Mouse (Mus musculus) liver, embryonic 11.5 days (tissue): Measurements from ENCODE around the gene Cdkn2aipnl. TPM values are rescaled to one million over a fixed set of nuclear protein-coding genes. Genes with fewer than 3 reads are reported as not detected.

Experiments used
- ATAC-seq: fragments of 200-750 bp; cut with Nextera tagmentation; replicated peaks from 2 replicates; pipeline ENCODE4 v1.8.0; 2017; ENCODE audit warnings: moderate number of reproducible peaks, mild to moderate bottlenecking, moderate TSS enrichment, moderate library complexity; ENCODE audit not compliant: low FRiP score
- DNase-seq: peaks from one replicate; pipeline ENCODE4 v3.0.0-alpha.2; 2017; ENCODE audit warnings: low spot score
- H3K27ac ChIP-seq: fragments of 300-500 bp; sonication (generic); 2 replicates; pipeline ENCODE4 v1.5.1; 2014; ENCODE audit warnings: mild to moderate bottlenecking, low read depth, low read length, control low read depth
- H3K27me3 ChIP-seq: fragments of 300-500 bp; sonication (generic); replicated peaks from 2 replicates; pipeline ENCODE4 v1.6.1; 2014; ENCODE audit warnings: low read length, mixed read lengths; ENCODE audit not compliant: control insufficient read depth, insufficient read depth
- H3K36me3 ChIP-seq: fragments of 300-500 bp; sonication (generic); 2 replicates; pipeline ENCODE4 v1.6.1; 2014; ENCODE audit warnings: mild to moderate bottlenecking, low read length, moderate library complexity, mixed read lengths; ENCODE audit not compliant: control insufficient read depth, insufficient read depth
- H3K4me1 ChIP-seq: fragments of 300-500 bp; sonication (generic); replicated peaks from 2 replicates; pipeline ENCODE4 v1.6.1; 2014; ENCODE audit warnings: low read length, mixed read lengths; ENCODE audit not compliant: control insufficient read depth, insufficient read depth
- H3K4me2 ChIP-seq: fragments of 300-500 bp; sonication (generic); 2 replicates; pipeline ENCODE4 v1.6.1; 2014; ENCODE audit warnings: mild to moderate bottlenecking, control low read depth, moderate library complexity
- H3K4me3 ChIP-seq: fragments of 300-500 bp; sonication (generic); 2 replicates; pipeline ENCODE4 v1.5.1; 2014; ENCODE audit warnings: low read depth, low read length, control low read depth
- H3K9ac ChIP-seq: fragments of 300-500 bp; sonication (generic); 2 replicates; pipeline ENCODE4 v1.6.1; 2014; ENCODE audit warnings: low read depth, low read length, control low read depth
- H3K9me3 ChIP-seq: fragments of 300-500 bp; sonication (generic); 2 replicates; pipeline ENCODE4 v1.6.1; 2016; ENCODE audit warnings: low read length, inconsistent platforms, mixed read lengths; ENCODE audit not compliant: control insufficient read depth
- WGBS: fragments of 180-500 bp; shearing (Covaris S2); extraction: QIAGEN DNeasy Blood & Tissue Kit; methylation state at CpG from one replicate; pipeline ENCODE4 v1.1.7; 2014; 5-methylcytosine and 5-hydroxymethylcytosine counted together
- polyA plus RNA-seq: library from polyadenylated mRNA; unstranded; fragments of >200 nt; fragmentation: Nextera tagmentation; extraction: Ambion mirVana; gene quantifications from 2 replicates; pipeline ENCODE4 v1.2.1, GENCODE M21; 2014

Cdkn2aipnl gene
- polyA plus RNA-seq, 1 experiment from 2014 or later: 114 TPM

DNA sequence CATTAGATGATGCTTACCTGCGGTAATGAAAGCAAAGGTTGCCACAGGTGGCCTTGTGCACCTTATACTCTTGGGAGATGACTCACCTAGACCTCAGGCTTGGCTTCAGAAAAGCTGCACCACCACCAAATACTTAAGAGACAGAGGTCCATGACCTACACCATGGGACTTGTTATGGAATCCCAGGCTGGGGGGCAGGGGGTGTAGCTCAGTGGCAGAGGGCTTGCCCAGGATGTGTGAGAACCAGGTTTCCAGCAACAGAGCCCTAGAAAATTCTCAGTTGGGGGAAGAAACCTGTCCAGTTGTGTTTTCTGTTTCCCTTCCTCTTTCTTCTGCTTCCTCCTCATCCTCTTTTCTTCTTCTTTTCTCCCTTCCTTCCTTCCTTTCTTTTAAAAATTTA, 36.3 kb upstream of the Cdkn2aipnl start:
- no peak overlapping the region for H3K4me2 ChIP-seq
- no peaks in the 10 kb centered on the region for H3K36me3 ChIP-seq
- WGBS: 88% methylated on average over 1 of the region's 1 CpGs
- DNase-seq (no peak), ATAC-seq (no peak)
- H3K27ac ChIP-seq: no peak overlapping the region
- H3K4me3 ChIP-seq: no peak overlapping the region
- no peaks in the 10 kb centered on the region for H3K27me3 ChIP-seq
- H3K9ac ChIP-seq: no peak overlapping the region
- no peaks in the 10 kb centered on the region for H3K4me1 ChIP-seq
- no peaks in the 10 kb centered on the region for H3K9me3 ChIP-seq

DNA sequence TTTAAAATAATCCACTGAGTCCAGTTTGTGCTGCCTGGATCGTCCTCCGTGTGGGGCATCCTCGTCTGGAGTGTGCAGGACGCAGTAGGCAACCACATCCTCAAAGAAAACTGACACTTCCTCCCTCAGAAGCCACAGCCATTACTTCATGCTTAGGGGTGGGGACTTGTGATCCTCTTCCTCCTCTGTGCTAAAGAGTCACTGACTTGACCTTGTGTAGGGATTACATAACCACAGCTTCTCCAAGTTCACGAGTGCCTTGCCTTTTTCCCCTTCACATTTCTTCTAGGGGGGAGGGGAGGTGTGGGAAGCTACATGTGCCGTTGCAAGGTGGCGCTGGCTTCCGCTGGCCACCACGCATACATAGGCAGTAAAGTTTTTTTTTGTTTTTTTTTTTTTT, 35.7 kb upstream of the Cdkn2aipnl start:
- Histone ChIP-seq H3K27ac (no peak overlapping the region), H3K4me3 (no peak overlapping the region), H3K36me3 (no peaks in the 10 kb centered on the region), H3K4me1 (no peaks in the 10 kb centered on the region), H3K9me3 (no peaks in the 10 kb centered on the region), H3K27me3 (no peaks in the 10 kb centered on the region), H3K4me2 (no peak overlapping the region), H3K9ac (no peak overlapping the region)
- WGBS: 53% methylated on average over 9 of the region's 9 CpGs
- DNase-seq (no peak), ATAC-seq (peak; percentile 41; the same call in 1 of the 2 replicates)

DNA sequence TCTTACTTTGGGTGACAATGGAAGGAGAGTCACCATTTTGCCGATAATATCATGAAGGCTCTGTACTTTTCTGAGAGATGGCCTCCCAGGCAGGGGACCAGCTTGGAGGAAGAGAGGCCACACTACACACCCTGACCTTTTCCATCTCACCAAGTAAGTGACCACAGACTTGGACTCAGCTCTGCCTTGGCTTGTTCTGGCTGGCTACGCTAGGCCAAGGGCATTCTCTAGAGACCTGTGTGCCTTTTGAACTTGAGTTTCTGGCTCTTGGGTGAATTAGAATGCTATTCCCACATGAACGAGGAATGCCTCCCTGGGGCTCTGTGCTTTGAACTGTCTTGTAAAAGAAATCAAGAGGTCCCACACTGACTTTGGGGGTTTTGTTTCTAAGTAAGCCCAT, 33.2 kb upstream of the Cdkn2aipnl start:
- no peaks in the 10 kb centered on the region for H3K9me3 ChIP-seq
- no peak overlapping the region for H3K27ac ChIP-seq

DNA sequence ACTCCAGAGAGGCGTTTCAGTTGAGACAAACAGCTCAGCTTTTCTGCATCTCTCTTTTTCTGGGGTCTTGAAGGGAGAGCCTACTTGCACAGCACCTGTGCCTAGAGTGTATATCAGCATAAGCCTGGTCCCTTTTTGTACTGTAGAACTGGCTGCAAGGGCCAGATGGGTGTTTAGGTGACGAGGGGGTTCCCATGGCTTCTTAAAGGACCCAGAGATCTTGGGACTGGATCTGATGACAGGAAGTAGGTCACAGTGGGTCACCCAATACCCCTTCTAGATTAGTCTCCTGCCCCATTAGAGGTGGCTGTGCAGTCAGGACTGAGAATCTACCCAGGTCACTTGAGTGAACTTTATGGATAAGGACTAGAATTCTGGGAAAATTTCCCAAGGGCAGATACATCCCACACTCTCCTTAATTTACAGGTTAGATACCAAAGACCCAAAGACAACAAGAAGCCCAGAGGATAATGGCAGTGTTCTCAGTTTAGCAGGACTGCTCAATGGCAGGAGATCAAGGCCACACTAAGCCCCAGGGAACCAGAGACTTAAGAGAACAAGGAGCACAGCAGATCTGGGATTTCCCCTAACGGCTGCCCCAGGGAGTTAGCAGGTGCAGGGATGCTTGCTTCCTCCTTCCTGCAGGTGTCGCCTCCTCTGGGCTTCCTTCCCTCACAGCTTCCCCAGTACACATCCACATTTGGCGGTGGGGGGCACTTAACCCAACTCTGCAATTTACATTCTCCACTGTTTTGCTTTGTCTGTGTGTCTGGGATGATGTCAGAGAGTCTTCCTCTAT, 31.6 kb upstream of the Cdkn2aipnl start:
- Histone ChIP-seq H3K27ac (no peak overlapping the region), H3K4me3 (no peak overlapping the region), H3K27me3 (no peaks in the 10 kb centered on the region), H3K4me1 (peaks cover 4% of the 10 kb centered on the region; the same call in 1 of the 2 replicates), H3K36me3 (no peaks in the 10 kb centered on the region), H3K9me3 (no peaks in the 10 kb centered on the region), H3K4me2 (no peak overlapping the region), H3K9ac (no peak overlapping the region)
- WGBS: 55% methylated on average over 5 of the region's 5 CpGs
- DNase-seq (no peak), ATAC-seq (no peak)

More for the DNA sequence above, 33.2 kb upstream of the Cdkn2aipnl start:
- DNase-seq: no peak
- Histone ChIP-seq H3K4me1 (peaks cover 3% of the 10 kb centered on the region; the same call in 1 of the 2 replicates), H3K9ac (no peak overlapping the region), H3K4me2 (no peak overlapping the region), H3K4me3 (no peak overlapping the region), H3K27me3 (no peaks in the 10 kb centered on the region), H3K36me3 (no peaks in the 10 kb centered on the region)
- no peak for ATAC-seq
- 91% methylated on average over 3 of the region's 3 CpGs for WGBS

DNA sequence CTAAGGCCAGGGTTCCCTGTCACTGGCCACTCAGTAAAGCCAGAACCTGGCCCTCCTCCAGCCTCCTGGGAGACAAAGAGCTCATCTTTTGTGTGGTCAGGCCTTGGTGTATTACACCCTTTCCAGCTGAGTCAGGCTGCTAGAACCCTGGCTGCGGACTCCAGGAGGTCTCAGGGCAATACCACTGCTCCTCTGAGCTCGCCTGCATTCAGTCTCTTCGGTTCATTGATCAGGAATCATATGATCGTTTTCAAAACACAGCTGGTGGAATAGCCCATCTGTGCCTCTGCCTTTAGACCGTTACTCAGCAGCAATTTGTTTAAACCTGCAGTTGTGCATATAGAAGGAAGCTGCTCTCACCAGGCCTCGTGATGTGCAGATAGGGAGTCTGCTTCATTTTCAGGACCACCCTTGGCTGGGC, 30.1 kb upstream of the Cdkn2aipnl start:
- H3K36me3 ChIP-seq: no peaks in the 10 kb centered on the region
- H3K27ac ChIP-seq: no peak overlapping the region
- H3K4me2 ChIP-seq: no peak overlapping the region
- peaks cover 4% of the 10 kb centered on the region; the same call in 1 of the 2 replicates for H3K4me1 ChIP-seq
- ATAC-seq (no peak), DNase-seq (no peak)
- H3K27me3 ChIP-seq: no peaks in the 10 kb centered on the region
- no peaks in the 10 kb centered on the region for H3K9me3 ChIP-seq
- no peak overlapping the region for H3K4me3 ChIP-seq
- H3K9ac ChIP-seq: no peak overlapping the region
- 80% methylated on average over 6 of the region's 6 CpGs for WGBS

DNA sequence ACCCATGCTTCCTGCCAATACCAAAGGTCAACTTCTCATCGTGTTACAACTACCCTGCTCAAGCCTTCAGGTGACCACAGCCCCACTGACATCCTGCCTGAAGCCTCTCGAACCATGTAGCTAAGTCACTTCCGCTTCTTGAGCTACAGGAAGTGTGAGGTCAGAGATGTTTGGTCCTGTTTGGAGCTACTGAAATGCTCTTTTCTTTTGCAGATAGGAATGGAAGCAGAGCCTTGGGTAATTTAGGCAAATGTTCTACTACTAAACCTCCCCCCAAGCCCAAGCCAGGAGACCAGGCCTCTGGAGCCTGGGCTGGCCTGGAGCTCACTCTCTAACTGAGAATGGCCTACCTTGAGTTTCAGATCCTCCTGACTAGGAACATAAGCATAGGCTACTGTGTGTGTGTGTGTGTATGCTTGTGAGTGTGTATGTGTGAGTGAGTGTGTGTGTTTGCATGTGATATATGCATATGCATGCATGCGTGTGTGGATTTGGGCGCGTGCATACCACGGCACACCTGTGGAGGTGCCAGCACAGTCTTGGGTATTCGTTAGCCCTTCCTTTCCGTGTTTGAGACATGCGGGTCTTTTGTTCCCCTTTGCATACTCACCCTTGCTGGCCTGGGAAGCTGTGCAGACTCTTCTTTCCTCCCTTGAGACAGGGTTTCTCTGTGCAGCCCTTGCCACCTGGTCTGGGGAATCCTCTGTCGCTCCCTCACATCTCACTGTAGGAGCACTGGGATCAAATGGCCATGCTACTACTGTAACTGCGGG, 28.5 kb upstream of the Cdkn2aipnl start:
- Histone ChIP-seq H3K4me3 (no peak overlapping the region), H3K9ac (no peak overlapping the region), H3K4me2 (no peak overlapping the region), H3K27me3 (no peaks in the 10 kb centered on the region), H3K4me1 (peaks cover 4% of the 10 kb centered on the region; the same call in 1 of the 2 replicates), H3K9me3 (no peaks in the 10 kb centered on the region), H3K27ac (no peak overlapping the region), H3K36me3 (no peaks in the 10 kb centered on the region)
- no peak for ATAC-seq
- WGBS: 75% methylated on average over 12 of the region's 12 CpGs
- DNase-seq: no peak

DNA sequence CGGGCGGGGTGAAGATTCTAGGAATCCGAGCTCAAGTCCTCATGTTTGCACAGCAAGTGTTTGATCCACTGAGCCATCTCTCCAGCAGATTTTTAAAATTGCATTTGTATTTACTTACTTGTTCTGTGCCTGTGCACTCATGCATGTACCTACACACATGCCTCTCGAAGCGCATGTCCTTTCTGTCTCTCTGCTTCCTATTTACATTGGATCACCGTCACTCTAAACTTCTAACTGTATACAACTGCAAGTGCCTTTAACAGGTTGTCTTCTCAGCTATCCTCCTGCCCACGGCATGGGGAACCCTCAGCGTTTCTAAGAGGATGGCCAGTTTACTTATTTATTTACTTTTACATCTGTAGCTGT, 27.9 kb upstream of the Cdkn2aipnl start:
- no peaks in the 10 kb centered on the region for H3K36me3 ChIP-seq
- H3K4me1 ChIP-seq: peaks cover 4% of the 10 kb centered on the region; the same call in 1 of the 2 replicates
- H3K9ac ChIP-seq: no peak overlapping the region
- DNase-seq (no peak), ATAC-seq (no peak)
- no peaks in the 10 kb centered on the region for H3K27me3 ChIP-seq
- H3K9me3 ChIP-seq: no peaks in the 10 kb centered on the region
- H3K4me3 ChIP-seq: no peak overlapping the region
- WGBS: 85% methylated on average over 8 of the region's 8 CpGs
- H3K4me2 ChIP-seq: no peak overlapping the region
- no peak overlapping the region for H3K27ac ChIP-seq

DNA sequence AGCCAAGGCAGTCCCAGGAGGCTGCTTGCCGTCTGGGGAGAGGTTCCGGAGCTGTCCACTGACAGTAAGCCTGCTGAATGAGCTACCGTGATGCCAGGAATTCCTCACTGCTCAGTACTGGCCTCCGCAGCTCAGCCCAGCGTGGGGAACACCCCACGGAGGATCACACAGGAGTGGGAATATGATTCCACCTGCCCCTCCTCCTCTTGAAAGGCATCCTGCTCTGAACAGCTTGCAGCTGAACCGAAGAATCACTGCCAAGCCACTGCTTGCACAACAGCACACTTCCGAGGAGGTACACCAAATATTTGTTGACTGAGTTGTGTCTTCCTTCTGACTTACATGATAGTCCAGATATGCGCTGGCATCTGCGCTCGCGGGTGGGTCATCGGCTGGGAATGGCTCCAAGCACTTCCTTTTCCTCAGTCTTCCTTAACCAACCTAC, 26.9 kb upstream of the Cdkn2aipnl start:
- WGBS: 64% methylated on average over 13 of the region's 13 CpGs
- no peak overlapping the region for H3K4me3 ChIP-seq
- H3K27me3 ChIP-seq: no peaks in the 10 kb centered on the region; the same call in 1 of the 2 replicates
- no peaks in the 10 kb centered on the region for H3K9me3 ChIP-seq
- no peaks in the 10 kb centered on the region for H3K36me3 ChIP-seq
- DNase-seq (no peak), ATAC-seq (no peak)
- H3K4me2 ChIP-seq: no peak overlapping the region
- H3K9ac ChIP-seq: no peak overlapping the region
- peaks cover 4% of the 10 kb centered on the region; the same call in 1 of the 2 replicates for H3K4me1 ChIP-seq
- H3K27ac ChIP-seq: no peak overlapping the region
